Mouse (Mus musculus): Measurements from ENCODE around the gene Frs2.

The Frs2 gene

GRCm38 (mm10) chr10:117103854-117104598 lies 44.3 kb downstream of the Frs2 start:
- no peak for DNase-seq (ENCODE audit: low spot score in 2 of 2)

- DNase-seq (ENCODE audit: low spot score in 2 of 2), result no peak
Measured at GRCm38 (mm10) chr10:117100175-117100574, 48.2 kb downstream of the Frs2 start.

DNA sequence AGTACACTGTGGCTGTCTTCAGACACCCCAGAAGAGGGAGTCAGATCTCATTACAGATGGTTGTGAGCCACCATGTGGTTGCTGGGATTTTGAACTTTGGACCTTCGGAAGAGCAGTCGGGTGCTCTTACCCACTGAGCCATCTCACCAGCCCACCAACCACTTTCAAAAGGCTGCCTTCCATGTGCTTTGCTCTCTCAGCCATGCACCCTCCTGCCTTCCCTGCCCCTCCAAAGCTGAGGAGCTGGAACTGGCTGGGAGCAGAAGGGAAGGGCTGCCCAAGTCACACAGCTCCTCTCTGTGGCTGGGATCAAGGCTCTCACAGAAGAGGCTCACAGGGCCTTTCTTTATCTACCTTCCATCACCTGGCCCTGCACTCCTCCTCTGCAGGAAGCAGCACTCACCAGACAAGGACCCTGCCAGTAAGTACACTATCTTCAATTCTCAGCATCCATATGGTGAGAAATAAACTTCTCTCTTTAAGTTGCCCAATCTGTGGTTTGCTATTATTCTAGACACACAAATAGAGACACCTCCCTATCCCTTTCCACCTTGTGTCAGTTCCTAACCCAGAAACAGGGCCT lies 51.1 kb downstream of the Frs2 start:
- DNase-seq (ENCODE audit: low spot score in 2 of 2), result no peak

DNA sequence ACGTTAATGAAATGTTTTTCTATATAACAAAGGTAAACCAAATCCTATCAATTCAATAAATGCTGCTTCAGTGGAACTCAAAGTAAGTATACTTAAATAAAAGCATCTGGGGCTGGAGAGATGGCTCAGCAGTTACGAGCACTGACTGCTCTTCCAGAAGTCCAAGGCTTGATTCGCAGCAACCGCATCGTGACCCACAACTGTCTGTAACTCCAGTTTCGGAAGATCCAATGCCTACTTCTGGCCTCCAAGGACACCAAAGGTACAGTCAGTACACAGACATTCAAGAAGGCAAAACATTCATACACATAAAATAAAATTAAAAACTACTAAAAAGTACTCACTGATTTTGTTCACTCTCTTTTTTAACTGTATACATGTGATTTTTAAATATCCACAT lies 52.2 kb downstream of the Frs2 start:
- no peak for DNase-seq (ENCODE audit: low spot score in 2 of 2)

DNA sequence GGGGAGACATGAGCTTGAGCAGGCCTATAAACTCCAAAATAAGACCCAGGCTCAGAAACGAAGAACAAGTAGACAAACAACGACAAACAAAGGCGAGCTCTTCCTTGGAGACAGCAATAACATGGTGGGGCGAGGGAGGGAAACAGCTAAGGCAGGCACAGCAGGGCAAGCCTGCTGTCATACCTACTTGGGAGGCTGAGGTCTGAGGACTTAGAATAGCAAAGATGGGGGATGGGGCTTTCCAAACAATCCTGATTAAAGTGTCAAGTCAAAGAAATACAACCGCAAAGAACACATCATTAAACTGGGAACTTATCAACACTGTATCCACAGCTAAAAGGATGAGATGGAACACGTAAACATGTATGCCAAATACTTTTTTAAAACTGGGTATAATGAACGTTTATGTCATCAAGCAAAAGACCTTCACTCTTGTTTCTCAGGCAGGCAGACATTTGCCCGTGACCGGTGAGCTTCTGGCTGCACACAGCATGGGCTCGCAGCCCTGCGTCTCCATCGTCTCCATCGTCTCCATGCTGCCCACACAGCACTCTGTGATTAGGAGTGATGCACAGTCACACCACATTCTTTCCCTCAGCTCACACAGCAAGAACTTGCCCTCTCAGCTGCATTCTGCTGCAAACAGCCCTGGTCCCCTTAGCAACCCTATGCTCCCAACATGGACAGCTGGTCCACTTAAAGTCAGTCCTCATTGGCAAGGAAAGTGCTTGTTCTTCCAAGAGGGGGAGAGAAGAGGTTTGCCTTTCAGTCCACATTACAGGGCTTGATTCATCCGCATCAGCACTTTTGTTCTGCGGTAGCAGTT lies 53.6 kb downstream of the Frs2 start:
- DNase-seq (ENCODE audit: low spot score in 2 of 2), result no peak

DNA sequence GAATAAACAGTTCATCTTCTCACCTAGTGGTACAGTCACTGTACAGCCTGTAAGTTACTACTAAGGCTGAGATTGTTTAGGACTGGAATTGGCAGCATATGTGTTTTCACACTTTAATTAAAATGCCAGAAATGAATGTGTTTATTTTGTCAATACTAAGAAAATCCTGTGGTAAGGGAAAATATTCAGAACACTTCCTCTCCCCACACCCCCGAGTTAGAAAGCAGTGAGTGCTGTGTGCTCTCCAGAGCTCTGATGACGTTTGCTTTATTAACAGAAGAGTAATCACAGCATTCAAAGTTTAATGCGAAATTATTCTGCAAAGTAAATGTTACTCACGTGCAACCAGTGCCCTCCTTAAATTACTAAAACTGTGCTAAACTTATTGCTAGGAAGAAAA lies 58.7 kb downstream of the Frs2 start:
- DNase-seq (ENCODE audit: low spot score in 2 of 2), result no peak

GRCm38 (mm10) chr10:117081914-117082359 lies 66.4 kb downstream of the Frs2 start:
- DNase-seq (ENCODE audit: low spot score in 2 of 2), result no peak

DNA sequence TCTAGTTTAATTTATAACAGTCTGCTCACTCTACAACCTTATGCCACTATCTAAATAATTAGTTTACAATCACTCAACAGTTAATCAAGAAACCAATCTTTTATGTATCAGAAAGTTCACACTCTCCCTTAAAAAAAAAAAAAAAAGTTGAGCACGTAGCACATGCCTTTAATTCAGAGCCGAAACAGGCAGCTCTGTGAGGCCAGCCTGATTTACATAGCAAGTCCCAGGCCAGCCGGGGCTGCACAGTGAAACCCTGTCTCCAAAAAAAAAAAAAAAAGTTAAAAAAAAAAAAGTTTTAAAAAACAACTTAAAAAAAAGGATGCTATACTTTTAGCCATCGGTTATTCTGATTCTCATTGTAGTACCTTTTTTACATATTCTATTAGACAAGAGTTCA lies 67.0 kb downstream of the Frs2 start:
- no peak for DNase-seq (ENCODE audit: low spot score in 2 of 2)

GRCm38 (mm10) chr10:117078284-117078683 lies 70.0 kb downstream of the Frs2 start:
- DNase-seq (ENCODE audit: low spot score in 2 of 2), result peak; percentile 33 to 61

GRCm38 (mm10) chr10:117073176-117073575 lies 75.2 kb downstream of the Frs2 start:
- DNase-seq (ENCODE audit: low spot score in 2 of 2), result no peak

GRCm38 (mm10) chr10:117072191-117072888 lies 76.0 kb downstream of the Frs2 start:
- no peak for DNase-seq (ENCODE audit: low spot score in 2 of 2)

GRCm38 (mm10) chr10:117069109-117069508 lies 79.2 kb downstream of the Frs2 start:
- DNase-seq (ENCODE audit: low spot score in 2 of 2), result no peak

- DNase-seq (ENCODE audit: low spot score in 2 of 2), result no peak
Measured at GRCm38 (mm10) chr10:117064076-117064475, 84.3 kb downstream of the Frs2 start.

DNA sequence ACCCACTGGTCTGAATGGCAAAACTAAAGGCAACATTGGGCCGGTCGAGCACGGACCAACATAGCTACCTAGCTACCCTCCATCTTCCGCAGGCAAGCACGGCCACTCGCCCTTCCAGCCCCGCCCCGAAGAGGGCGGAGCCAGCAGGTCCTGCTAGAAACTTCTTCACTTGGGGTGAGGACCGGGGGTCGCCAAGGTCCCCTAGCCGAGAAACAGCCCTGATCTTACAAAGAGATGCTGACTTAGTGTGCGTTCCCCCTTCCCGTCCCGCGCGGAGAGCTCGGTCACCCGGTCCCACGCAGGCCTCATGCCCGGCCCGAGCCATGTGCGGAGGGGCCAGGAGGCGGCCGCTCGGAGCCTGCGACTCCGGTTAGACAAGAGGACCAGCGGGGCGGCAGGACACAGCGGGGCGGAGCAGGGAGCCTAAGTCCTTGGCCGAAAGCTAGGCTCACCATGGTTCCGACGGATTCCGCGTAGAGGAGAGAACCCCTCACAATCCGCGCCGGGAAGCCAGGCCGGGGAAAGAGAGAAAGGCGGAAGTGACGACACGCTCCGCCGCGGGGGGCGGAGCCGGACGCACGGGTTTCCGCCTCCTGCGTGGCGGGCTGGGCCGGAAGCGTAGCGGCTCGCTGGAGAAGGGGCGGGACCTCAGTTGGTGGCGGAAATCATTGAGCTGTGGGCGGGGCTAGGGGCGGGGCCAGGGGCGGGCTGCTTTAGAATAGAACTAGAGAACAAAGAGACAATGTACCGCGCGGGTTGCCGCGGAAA lies 84.9 kb downstream of the Frs2 start, which contains the start of gene Cct2:
TSS of gene Cct2 (minus strand) at position 561 of the 768 bp plus-strand sequence.
- peak; percentile 87 to 93 for DNase-seq (ENCODE audit: low spot score in 2 of 2)

- no peak for DNase-seq (ENCODE audit: low spot score in 2 of 2)
Measured at GRCm38 (mm10) chr10:117062894-117063253, 85.5 kb downstream of the Frs2 start.

DNA sequence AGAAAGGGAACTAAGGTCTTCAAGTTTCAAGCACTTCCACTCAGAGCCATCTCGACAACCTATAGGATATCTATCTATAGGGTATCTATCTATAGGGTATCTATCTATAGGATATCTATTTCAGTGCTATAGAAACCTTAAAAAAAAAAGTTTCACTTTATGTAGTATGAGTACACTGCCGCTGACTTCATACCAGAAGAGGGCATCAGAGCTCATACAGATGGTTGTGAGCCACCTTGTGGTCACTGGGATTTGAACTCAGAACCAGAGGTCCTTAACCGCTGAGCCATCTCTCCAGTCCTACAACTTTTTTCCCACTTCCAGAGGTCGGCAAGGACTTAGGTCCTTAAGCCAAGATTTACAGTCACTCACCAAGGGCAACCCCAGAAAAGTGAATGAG lies 92.7 kb downstream of the Frs2 start:
- no peak for DNase-seq (ENCODE audit: low spot score in 2 of 2)

- no peak for DNase-seq (ENCODE audit: low spot score in 2 of 2)
Measured at GRCm38 (mm10) chr10:117049961-117050597, 98.3 kb downstream of the Frs2 start.

DNA sequence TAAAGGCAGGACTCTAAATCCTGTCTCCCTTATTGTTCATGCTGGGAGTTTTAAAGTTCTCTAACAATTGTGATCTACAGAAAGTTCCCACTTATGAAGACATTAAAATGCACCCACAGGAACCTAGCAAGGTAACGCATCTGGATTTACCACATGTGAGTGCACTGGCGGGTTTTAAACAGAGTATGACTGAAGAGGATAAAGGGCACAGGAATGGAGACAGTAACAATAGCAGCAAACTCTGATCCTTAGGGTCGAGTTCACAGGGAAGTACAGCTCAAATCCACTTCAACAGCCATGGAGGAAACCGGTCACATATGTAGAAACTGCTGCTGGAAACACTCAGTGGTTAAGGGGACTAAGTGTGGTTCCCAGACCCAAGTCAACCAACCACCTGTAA lies 99.1 kb downstream of the Frs2 start:
- no peak for DNase-seq (ENCODE audit: low spot score in 2 of 2)

DNA sequence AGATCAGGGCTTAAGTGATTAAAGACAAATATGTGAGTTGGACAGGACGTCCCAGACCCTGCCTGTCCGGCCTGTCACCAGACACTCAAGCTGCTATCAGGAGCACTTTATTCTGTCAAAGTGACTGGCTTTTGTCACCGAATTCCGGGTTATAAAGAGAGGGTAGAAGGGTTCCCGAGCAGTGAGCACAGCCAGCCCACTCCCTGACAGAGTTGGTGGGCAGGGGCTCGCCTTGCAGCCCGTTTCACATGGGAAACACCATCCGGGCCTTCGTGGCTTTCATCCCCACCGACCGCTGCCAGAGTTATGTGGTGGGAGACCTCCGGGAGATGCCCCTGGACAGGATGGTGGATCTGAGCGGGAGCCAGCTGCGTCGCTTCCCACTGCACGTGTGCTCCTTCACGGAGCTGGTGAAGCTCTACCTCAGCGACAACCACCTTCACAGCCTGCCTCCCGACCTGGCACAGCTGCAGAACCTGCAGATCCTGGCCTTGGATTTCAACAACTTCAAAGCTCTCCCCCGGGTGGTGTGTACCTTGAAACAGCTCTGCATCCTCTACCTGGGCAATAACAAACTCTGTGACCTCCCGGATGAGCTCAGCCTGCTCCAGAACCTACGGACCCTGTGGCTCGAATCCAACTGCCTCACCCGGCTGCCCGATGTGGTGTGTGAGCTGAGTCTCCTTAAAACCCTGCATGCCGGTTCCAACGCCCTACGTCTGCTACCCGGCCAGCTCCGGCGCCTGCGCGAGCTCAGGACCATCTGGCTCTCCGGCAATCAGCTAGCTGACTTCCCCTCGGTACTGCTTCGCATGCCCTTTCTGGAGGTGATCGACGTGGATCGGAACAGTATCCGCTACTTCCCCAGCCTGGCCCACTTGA lies 102.9 kb downstream of the Frs2 start, which contains the start of gene Lrrc10:
TSS of gene Lrrc10 (plus strand) at position 167 of the 882 bp plus-strand sequence.
- DNase-seq (ENCODE audit: low spot score in 2 of 2), result no peak
